Mouse (Mus musculus) mesoderm, embryonic 11.5 days (tissue): ENCODE data around the gene Flt1.

Source experiments
- DNase-seq: peaks from one replicate; pipeline ENCODE4 v3.0.0-alpha.2; 2012; ENCODE audit warnings: low read depth, low spot score

The Flt1 gene

GRCm38 (mm10) chr5:147551879-147552627, 173.8 kb downstream of the Flt1 start:
- no peak for DNase-seq

- no peak for DNase-seq
These were observed 176.6 kb downstream of the Flt1 start for GRCm38 (mm10) chr5:147549016-147549755.

GRCm38 (mm10) chr5:147545731-147546241, 180.0 kb downstream of the Flt1 start:
- peak; percentile 23 for DNase-seq

GRCm38 (mm10) chr5:147542291-147542690, 183.5 kb downstream of the Flt1 start:
- no peak for DNase-seq

- DNase-seq: no peak
These were observed 186.0 kb downstream of the Flt1 start for GRCm38 (mm10) chr5:147539815-147540214.

- DNase-seq: no peak
These were observed 186.4 kb downstream of the Flt1 start for GRCm38 (mm10) chr5:147539409-147539808.

- no peak for DNase-seq
These were observed 193.8 kb downstream of the Flt1 start for GRCm38 (mm10) chr5:147532031-147532430.

- DNase-seq: no peak
These were observed 198.0 kb downstream of the Flt1 start for GRCm38 (mm10) chr5:147527788-147528187.

GRCm38 (mm10) chr5:147527006-147527405, 198.8 kb downstream of the Flt1 start:
- no peak for DNase-seq
